Mouse (Mus musculus) neural tube, embryonic 14.5 days (tissue): ENCODE data around the gene Isyna1. TPM values are rescaled to one million over a fixed set of nuclear protein-coding genes. Genes with fewer than 3 reads are reported as not detected.

Experiments used
- ATAC-seq: fragments of 200-750 bp; cut with Nextera tagmentation; 2 replicates; pipeline ENCODE4 v1.8.0; 2017; ENCODE audit warnings: low read depth, mild to moderate bottlenecking, moderate TSS enrichment, moderate library complexity
- H3K27ac ChIP-seq: fragments of 300-500 bp; sonication (generic); 2 replicates; pipeline ENCODE4 v1.5.1; 2014; ENCODE audit warnings: low read depth, mild to moderate bottlenecking, control low read depth, low read length, moderate library complexity, mixed read lengths
- H3K27me3 ChIP-seq: fragments of 300-500 bp; sonication (generic); 2 replicates; pipeline ENCODE4 v1.6.1; 2014; ENCODE audit warnings: low read length; ENCODE audit not compliant: control insufficient read depth, insufficient read depth
- H3K36me3 ChIP-seq: fragments of 300-500 bp; sonication (generic); 2 replicates; pipeline ENCODE4 v1.6.1; 2014; ENCODE audit warnings: low read length, mixed read lengths; ENCODE audit not compliant: control insufficient read depth, insufficient read depth
- H3K4me1 ChIP-seq: fragments of 300-500 bp; sonication (generic); 2 replicates; pipeline ENCODE4 v1.6.1; 2014; ENCODE audit warnings: low read length; ENCODE audit not compliant: control insufficient read depth, insufficient read depth
- H3K4me2 ChIP-seq: fragments of 300-500 bp; sonication (generic); 2 replicates; pipeline ENCODE4 v1.6.1; 2014; ENCODE audit warnings: mild to moderate bottlenecking, low read depth, low read length, control low read depth
- H3K4me3 ChIP-seq: fragments of 300-500 bp; sonication (generic); 2 replicates; pipeline ENCODE4 v1.5.1; 2014; ENCODE audit warnings: low read depth, low read length, control low read depth, mixed read lengths
- H3K9ac ChIP-seq: fragments of 300-500 bp; sonication (generic); replicated peaks from 2 replicates; pipeline ENCODE4 v1.6.1; 2014; ENCODE audit warnings: low read depth, mild to moderate bottlenecking, control low read depth, low read length, mixed read lengths
- H3K9me3 ChIP-seq: fragments of 300-500 bp; sonication (generic); 2 replicates; pipeline ENCODE4 v1.6.1; 2016; ENCODE audit warnings: low read length; ENCODE audit not compliant: control insufficient read depth
- WGBS: fragments of 180-500 bp; shearing (Covaris S2); extraction: QIAGEN DNeasy Blood & Tissue Kit; methylation state at CpG from one replicate; pipeline ENCODE4 v1.1.7; 2014; 5-methylcytosine and 5-hydroxymethylcytosine counted together
- polyA plus RNA-seq: library from polyadenylated mRNA; unstranded; fragments of >200 nt; fragmentation: Nextera tagmentation; extraction: Ambion mirVana; gene quantifications from 2 replicates; pipeline ENCODE4 v1.2.1, GENCODE M21; 2014

The Isyna1 gene
- polyA plus RNA-seq, 1 experiment from 2014 or later, result 65.5 TPM

DNA sequence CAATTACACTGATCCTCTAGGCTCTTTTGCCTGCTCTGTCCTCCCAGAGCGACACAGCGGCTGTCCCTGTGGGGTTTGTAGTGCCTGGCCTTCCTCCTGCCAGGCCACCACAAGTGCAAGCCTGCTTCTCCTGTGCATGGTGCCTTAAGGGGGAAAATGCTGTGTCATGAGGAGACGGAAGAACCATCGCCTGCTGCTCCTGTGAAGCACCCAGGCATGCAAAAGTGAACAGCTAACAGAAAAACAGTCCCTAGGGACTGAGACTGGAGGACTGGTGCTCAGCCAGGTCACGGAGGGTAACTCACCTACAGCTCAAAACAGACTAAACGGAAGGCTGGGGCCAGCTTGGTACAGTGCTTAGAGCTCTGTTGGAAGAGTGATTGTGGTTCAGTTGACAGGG is 41.4 kb downstream of the Isyna1 start:
- no peaks in the 10 kb centered on the region for H3K9me3 ChIP-seq
- H3K27ac ChIP-seq, result no peak overlapping the region
- no peak overlapping the region for H3K9ac ChIP-seq
- no peak overlapping the region for H3K4me2 ChIP-seq
- H3K4me3 ChIP-seq, result no peak overlapping the region
- no peak for ATAC-seq
- peaks cover 4% of the 10 kb centered on the region; the same call in 1 of the 2 replicates for H3K27me3 ChIP-seq
- no peaks in the 10 kb centered on the region for H3K36me3 ChIP-seq
- H3K4me1 ChIP-seq, result no peaks in the 10 kb centered on the region
- 82% methylated on average over 6 of the region's 6 CpGs for WGBS

DNA sequence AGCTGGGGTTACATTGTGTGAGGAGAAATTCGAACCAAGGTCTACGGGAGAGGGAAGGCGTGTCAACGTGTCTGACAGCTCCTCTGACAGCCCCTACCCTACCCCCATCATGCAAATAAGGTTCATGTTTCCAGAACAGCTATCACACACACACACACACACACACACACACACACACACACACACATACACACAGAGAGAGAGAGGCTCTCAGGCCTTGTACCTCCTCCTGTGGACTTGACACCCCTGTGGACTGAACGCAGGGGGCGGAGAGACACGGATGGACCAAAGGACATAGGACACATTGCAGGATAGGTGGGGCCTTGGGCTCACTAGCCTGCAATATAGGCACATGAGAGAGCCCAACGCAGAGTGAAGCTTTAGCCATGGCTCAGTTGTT is 42.7 kb downstream of the Isyna1 start:
- WGBS, result 66% methylated on average over 8 of the region's 8 CpGs
- H3K4me1 ChIP-seq, result no peaks in the 10 kb centered on the region

DNA sequence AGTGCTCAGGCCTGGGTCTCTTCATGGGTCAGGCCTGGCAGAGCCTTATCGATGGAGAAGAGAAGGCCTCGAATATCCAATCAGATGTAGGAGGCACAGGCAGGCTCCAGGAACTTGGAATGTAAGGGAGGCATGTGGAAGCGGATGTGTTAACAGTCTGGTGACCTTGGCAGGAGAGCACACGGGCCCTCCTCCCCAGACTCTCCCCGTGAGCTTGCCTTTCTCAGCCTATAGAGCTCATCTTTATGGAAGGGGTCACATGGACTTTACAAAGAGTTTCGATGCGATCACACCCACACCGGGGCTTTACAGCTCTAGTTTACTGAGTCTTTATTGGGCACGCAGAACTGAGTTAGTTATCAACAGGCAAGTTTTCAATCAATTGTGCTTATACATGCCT is 44.6 kb downstream of the Isyna1 start:
- Histone ChIP-seq H3K9me3 (no peaks in the 10 kb centered on the region), H3K27ac (no peak overlapping the region), H3K9ac (no peak overlapping the region), H3K4me2 (no peak overlapping the region), H3K4me1 (no peaks in the 10 kb centered on the region), H3K4me3 (no peak overlapping the region), H3K27me3 (no peaks in the 10 kb centered on the region), H3K36me3 (no peaks in the 10 kb centered on the region)
- 76% methylated on average over 9 of the region's 9 CpGs for WGBS
- no peak for ATAC-seq

More for the DNA sequence above, 42.7 kb downstream of the Isyna1 start:
- Histone ChIP-seq H3K9ac (no peak overlapping the region), H3K27me3 (no peaks in the 10 kb centered on the region), H3K36me3 (no peaks in the 10 kb centered on the region), H3K27ac (no peak overlapping the region), H3K4me3 (no peak overlapping the region), H3K4me2 (no peak overlapping the region), H3K9me3 (no peaks in the 10 kb centered on the region)
- no peak for ATAC-seq

DNA sequence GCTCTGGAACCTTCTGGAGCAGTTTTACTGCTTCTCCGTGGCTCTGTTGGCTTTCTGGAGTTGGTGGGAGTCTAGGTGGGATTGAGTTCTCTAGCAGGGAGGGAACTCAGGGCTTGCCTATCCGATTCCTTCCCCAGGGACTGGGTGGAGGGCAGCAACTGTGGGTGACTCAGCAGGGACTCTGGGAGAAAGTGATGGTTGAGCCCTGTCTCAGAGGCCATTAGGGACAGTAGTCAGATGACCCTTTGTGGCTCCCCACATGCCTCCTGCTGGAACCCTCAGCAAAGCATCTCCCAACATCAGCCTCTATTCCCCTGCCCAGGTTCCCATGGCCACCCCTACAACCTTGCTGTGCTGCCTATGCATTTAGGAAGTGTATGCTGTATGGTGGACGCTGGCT is 48.8 kb downstream of the Isyna1 start:
- H3K36me3 ChIP-seq, result no peaks in the 10 kb centered on the region
- no peak overlapping the region for H3K9ac ChIP-seq
- H3K4me1 ChIP-seq, result peaks cover 12% of the 10 kb centered on the region
- no peaks in the 10 kb centered on the region for H3K27me3 ChIP-seq
- ATAC-seq, result no peak
- no peak overlapping the region for H3K27ac ChIP-seq
- no peak overlapping the region for H3K4me3 ChIP-seq
- H3K4me2 ChIP-seq, result no peak overlapping the region
- no peaks in the 10 kb centered on the region for H3K9me3 ChIP-seq
- 64% methylated on average over 3 of the region's 3 CpGs for whole genome bisulfite sequencing

DNA sequence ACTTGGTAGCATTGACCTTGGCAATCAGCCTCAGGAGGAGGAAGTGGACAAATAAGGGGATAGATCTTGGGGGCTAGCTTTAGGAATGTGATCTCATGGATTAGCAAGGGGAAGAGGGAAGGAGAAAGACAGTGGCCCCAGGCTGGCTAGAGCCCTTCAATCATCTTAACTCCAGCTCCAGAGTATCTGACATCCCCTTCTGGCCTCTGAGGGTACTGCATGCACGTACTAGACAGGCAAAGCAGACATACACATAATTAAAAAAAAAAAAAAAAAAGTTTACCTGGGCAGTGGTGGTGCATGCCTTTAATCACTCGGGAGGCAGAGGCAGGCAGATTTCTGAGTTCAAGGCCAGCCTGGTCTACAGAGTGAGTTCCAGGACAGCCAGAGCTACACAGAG is 49.9 kb downstream of the Isyna1 start:
- no peak overlapping the region for H3K9ac ChIP-seq
- 95% methylated on average over 2 of the region's 2 CpGs for WGBS
- H3K27ac ChIP-seq, result no peak overlapping the region
- H3K36me3 ChIP-seq, result 0 out of 2 replicates have a peak, but pooled peaks cover 4% of the 10 kb centered on the region
- H3K27me3 ChIP-seq, result no peaks in the 10 kb centered on the region
- no peaks in the 10 kb centered on the region for H3K9me3 ChIP-seq
- no peak for ATAC-seq
- H3K4me3 ChIP-seq, result no peak overlapping the region
- peaks cover 16% of the 10 kb centered on the region for H3K4me1 ChIP-seq
- H3K4me2 ChIP-seq, result no peak overlapping the region

DNA sequence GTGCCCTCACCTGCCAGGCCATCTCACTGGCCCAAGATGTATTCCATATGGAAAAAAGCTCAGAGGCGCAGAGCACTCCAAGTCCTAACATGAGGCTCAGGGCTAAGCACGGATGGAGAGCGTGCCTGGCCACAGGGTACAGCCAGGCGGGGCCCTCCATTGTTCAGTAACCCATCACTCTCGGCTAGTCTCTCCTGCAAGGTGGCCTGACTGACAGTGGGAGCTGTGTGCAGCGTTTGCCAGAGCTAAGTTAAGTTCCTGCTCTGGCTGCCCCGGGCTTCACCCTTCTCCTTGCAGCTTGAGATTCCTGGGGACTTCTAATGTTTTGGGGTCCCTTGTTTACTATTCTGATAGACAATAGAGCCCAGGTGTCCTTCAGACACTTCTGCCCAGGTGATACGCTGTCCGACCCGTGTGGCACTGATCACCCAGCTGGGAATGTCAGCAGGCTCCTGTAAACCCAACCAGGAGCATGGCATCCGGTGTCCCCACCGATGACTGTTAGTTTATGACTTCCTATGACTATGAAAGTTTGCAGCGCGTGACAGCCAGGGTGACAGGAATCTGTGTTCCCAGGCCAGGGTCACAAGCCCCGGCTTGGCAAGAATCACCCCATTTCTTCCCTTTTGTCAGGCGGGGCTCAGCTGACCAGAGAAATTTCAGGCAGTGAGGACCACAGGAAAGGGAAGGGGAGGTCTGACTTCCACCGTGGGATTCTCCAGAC is 51.5 kb downstream of the Isyna1 start:
- no peak for ATAC-seq
- peaks cover 24% of the 10 kb centered on the region for H3K4me1 ChIP-seq
- H3K36me3 ChIP-seq, result 0 out of 2 replicates have a peak, but pooled peaks cover 4% of the 10 kb centered on the region
- no peaks in the 10 kb centered on the region for H3K27me3 ChIP-seq
- H3K9ac ChIP-seq, result no peak overlapping the region
- H3K27ac ChIP-seq, result no peak overlapping the region
- H3K9me3 ChIP-seq, result no peaks in the 10 kb centered on the region
- H3K4me3 ChIP-seq, result no peak overlapping the region
- H3K4me2 ChIP-seq, result no peak overlapping the region
- 48% methylated on average over 17 of the region's 17 CpGs for WGBS

DNA sequence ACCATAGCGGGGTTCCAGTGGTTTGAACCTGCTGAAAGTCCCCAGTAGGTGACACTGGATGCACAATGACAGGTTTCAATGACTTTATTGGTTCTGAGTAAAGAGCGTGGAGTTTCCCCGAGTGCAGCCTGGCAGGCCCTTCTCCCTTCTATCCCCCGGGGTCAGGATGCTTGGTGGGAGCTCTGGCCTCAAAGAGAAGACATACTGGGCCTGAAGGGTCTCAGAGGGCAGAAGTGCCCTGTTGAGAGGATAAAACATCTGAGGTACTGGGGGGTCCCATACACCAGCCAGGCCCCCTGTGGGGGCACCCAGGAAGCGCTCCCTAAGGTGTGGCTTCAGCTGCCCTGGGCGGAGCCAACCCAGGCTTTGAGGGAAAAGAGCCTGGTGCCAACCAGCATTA is 52.2 kb downstream of the Isyna1 start:
- Histone ChIP-seq H3K27me3 (no peaks in the 10 kb centered on the region), H3K9me3 (no peaks in the 10 kb centered on the region), H3K4me3 (no peak overlapping the region), H3K4me2 (no peak overlapping the region), H3K9ac (no peak overlapping the region), H3K4me1 (peaks cover 24% of the 10 kb centered on the region), H3K27ac (no peak overlapping the region), H3K36me3 (0 out of 2 replicates have a peak, but pooled peaks cover 4% of the 10 kb centered on the region)
- WGBS, result 61% methylated on average over 6 of the region's 6 CpGs
- no peak for ATAC-seq

DNA sequence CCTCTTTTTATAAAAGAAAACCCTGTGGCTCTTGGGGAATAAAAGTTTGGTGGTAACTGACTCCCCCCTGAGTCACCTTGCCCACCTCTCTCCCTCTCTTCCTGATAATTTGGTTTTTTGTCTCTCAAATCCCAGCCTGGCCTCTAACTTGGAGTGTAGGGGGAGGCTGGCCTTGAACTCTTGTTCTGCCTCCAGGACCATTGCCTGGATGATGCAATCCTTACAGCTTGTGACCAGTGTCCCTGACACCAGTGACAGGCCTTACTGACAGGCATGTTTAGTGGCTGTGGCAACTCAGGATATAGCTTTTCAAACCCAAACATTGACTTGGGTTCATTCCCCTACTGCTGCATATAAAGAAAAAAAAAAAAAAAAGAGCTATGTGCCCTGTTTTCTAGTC is 52.6 kb downstream of the Isyna1 start:
- Histone ChIP-seq H3K9me3 (no peaks in the 10 kb centered on the region), H3K9ac (no peak overlapping the region), H3K36me3 (0 out of 2 replicates have a peak, but pooled peaks cover 4% of the 10 kb centered on the region), H3K4me2 (no peak overlapping the region), H3K4me1 (peaks cover 24% of the 10 kb centered on the region), H3K27me3 (no peaks in the 10 kb centered on the region), H3K4me3 (no peak overlapping the region), H3K27ac (no peak overlapping the region)
- no peak for ATAC-seq
